Mouse (Mus musculus) testis, adult 2 months (tissue): ENCODE measurements around the gene Rpl3.

Experiments used
- CTCF ChIP-seq: fragments of 200-500 bp; IDR thresholded peaks from 2 replicates; pipeline ENCODE4 v1.5.1; 2012; ENCODE audit warnings: low read depth, mild to moderate bottlenecking, inconsistent platforms, low read length, moderate library complexity; ENCODE audit not compliant: control insufficient read depth, insufficient read depth, insufficient replicate concordance
- POLR2A ChIP-seq: fragments of 200-500 bp; IDR thresholded peaks from 2 replicates; pipeline ENCODE4 v1.6.1; 2012; ENCODE audit warnings: low read depth, mild to moderate bottlenecking, inconsistent platforms, low read length, moderate library complexity; ENCODE audit not compliant: control insufficient read depth

- TF ChIP-seq CTCF (no peak), POLR2A (no peak)
Observed at GRCm38 (mm10) chr15:80092599-80092998, 931 bp upstream of the Rpl3 start.
